Mouse (Mus musculus): ENCODE results near the gene Stn1.

Gene Stn1

GRCm38 (mm10) chr19:47510473-47511293 lies 26.6 kb downstream of the Stn1 start:
- DNase-seq (ENCODE audit: low read depth, low spot score): no peak

DNA sequence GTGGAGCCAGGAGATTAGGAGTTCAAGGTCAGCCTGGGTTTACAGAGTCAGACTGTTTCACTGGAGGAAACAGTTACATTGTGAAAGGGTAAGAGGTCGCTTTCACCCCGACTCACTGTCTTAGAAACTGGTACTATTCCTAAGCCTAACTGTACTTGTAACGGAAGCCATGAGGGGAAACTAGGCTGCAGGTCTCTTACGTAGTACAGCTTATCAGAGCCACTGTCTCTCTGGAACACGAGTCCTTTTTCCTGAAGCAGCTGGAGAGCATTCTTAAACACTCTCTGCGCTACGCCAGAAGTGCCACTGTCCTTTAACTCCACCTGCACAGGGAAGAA lies 27.2 kb downstream of the Stn1 start:
- DNase-seq (ENCODE audit: low read depth, low spot score): no peak

- no peak for DNase-seq (ENCODE audit: low read depth, low spot score)
Observed at GRCm38 (mm10) chr19:47508771-47509281, 28.5 kb downstream of the Stn1 start.

DNA sequence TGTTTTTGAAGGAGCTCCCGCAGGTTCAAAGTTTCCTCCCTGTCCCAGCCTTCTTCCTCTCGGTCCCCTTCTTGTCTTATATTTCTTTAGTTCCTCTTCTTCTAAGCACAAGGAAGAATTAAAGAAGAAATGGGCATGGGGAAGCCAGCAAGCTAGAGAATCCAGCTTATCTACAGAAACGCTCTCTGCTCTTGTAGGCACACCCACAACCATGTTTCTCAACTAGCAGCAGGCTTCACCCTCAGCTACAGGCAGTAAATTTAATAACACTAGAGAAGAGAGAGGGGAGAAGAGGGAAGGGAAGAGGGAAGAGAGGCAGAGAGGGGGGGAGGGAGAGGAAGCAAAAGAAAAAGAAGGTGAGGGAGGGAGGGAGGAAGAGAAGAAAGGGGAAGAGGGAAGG lies 29.1 kb downstream of the Stn1 start:
- DNase-seq (ENCODE audit: low read depth, low spot score): no peak

GRCm38 (mm10) chr19:47507128-47508121 lies 29.9 kb downstream of the Stn1 start:
- no peak for DNase-seq (ENCODE audit: low read depth, low spot score)

- DNase-seq (ENCODE audit: low read depth, low spot score): no peak
Observed at GRCm38 (mm10) chr19:47503625-47504024, 33.7 kb downstream of the Stn1 start.

GRCm38 (mm10) chr19:47502563-47502962 lies 34.7 kb downstream of the Stn1 start:
- DNase-seq (ENCODE audit: low read depth, low spot score): no peak

GRCm38 (mm10) chr19:47500389-47501011 lies 36.8 kb downstream of the Stn1 start:
- DNase-seq (ENCODE audit: low read depth, low spot score): no peak

- peak; percentile 46 for DNase-seq (ENCODE audit: low read depth, low spot score)
Observed at GRCm38 (mm10) chr19:47499841-47500240, 37.5 kb downstream of the Stn1 start.

DNA sequence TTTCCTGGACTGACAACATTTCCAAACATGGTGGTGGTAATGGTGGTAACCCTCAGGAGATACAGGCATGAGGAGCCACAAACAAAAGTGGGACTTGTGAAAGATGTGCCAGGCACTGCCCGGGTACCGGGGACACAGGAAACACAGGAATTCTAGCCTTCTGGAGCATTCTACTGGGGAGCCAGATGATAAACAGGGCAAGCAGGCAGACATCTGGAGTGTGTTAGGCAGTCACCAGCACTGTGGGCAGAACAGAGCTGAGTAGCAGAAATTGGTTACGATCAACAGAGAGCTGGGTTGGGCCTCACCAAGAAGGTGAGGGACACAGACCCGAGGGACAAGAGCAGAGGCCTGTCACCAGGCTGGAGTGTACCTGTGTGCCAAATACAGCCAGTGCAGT lies 38.4 kb downstream of the Stn1 start:
- DNase-seq (ENCODE audit: low read depth, low spot score): no peak

GRCm38 (mm10) chr19:47497736-47498135 lies 39.6 kb downstream of the Stn1 start:
- DNase-seq (ENCODE audit: low read depth, low spot score): no peak

DNA sequence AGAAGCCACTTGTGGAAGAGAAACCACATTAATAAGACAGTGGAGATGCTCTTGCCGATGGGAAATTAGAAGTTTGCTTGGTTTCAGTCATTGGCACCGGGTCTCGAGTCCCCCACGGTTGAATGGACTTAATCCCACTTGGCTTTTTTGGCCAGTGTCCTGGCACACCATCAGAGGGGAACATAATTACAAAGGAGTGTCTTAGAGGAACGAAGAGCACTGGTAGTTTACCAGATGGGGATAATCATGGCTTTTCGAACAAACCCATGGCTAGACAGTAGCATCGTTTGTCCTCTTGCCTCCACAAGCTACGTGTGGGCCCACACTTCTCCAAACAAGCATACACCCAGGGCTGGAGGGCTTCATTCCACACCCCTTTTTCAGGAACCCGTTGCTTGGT lies 40.0 kb downstream of the Stn1 start:
- DNase-seq (ENCODE audit: low read depth, low spot score): no peak

DNA sequence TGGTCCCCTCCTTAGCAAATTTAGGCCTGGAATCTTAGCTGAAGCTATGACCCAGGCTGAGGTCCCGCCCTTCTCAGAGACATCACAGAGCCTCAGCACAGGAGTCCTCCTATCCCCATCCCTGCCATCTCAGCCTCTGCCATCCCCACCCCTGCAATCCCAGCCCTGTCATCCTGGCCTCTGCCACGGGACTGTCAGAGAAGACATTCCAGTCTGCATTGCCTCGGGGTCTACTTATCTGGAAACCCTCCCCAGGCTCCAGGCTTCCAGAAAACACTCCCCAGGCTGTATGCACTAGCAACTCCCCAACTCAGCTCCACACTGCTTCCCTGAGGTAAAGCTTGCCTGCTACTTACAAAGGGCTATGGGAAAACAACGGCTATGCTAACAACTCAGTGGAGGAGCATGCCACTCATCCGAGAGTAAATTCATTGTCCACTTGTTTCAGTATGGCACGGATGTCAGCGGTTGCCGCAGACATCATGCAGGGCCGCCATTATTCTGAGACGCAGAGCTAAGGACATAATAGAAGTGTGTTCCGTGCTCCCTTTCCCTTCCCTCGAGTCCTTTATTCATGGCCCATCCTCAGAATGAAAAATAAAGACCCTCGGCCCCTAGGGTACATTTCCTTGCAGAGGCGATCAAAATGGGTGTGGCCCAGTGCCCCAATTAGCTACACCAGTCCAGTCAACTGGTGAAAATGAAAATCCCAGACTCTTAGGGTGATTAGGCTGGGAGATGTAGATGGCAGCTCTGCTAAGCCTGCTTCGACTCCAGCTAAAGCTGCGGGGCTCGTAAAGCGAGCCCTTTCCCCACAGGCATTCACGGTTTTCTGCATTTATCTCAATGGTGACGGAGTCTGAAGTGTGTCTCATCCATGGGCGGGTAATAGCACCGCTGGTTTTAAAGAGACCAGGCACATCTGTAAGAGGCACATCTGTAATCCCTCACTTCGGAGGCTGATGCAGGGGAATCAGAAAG lies 44.0 kb downstream of the Stn1 start:
- no peak for DNase-seq (ENCODE audit: low read depth, low spot score)

GRCm38 (mm10) chr19:47492422-47492821 lies 44.9 kb downstream of the Stn1 start:
- DNase-seq (ENCODE audit: low read depth, low spot score): no peak

GRCm38 (mm10) chr19:47491853-47492252 lies 45.5 kb downstream of the Stn1 start:
- no peak for DNase-seq (ENCODE audit: low read depth, low spot score)

- DNase-seq (ENCODE audit: low read depth, low spot score): no peak
Observed at GRCm38 (mm10) chr19:47489233-47489632, 48.1 kb downstream of the Stn1 start.

DNA sequence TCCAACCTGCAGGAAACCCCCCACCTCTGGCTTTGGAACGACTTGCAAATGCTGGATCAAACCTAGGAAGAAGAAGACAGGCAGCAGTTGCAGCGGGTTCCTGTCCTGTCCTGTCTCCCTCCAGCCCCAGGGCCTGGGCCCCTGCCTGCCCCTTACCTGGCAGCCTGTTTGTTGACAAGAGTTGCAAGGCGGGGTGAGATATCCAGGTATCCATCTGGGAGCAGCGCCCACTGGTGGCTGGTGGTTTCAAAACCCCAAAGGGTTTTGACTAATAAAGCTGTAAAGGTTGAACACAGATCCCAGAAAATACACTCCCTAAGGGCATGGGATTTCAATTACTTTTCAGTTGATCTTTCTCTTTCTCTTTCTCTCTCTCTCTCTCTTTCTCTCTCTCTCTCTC lies 49.1 kb downstream of the Stn1 start:
- DNase-seq (ENCODE audit: low read depth, low spot score): no peak

- DNase-seq (ENCODE audit: low read depth, low spot score): no peak
Observed at GRCm38 (mm10) chr19:47487572-47487971, 49.7 kb downstream of the Stn1 start.

DNA sequence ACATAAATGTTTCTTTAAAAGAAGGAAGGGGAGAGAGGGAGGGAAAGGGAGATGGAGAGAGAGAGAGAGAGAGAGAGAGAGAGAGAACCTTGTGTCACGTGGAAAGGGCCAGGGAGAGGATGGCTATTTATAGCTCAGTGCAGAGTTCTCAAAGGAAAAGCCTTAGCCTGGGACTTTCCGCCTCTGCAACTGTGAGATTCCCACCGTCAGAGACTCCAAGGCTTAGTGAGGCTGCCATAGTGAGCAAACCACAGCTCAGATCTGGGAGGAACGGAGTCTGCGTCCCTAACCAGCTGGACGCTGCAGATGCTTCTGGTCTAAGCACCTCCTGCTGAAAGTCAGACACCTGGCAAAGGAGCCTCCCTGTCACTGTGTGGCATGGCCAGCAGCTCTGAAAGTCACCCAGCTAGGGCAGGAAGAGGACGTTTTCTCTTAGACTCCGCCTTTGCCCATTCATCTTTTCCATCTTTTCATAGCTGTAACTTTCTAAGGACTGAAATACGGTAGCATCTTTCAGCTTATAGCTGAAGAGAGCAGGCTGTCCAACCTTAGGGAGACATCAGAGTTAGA lies 51.2 kb downstream of the Stn1 start:
- no peak for DNase-seq (ENCODE audit: low read depth, low spot score)

GRCm38 (mm10) chr19:47484110-47484509 lies 53.2 kb downstream of the Stn1 start:
- no peak for DNase-seq (ENCODE audit: low read depth, low spot score)
